Mouse (Mus musculus): ENCODE data around the gene Camta1. TPM values are rescaled to one million over a fixed set of nuclear protein-coding genes. Genes with fewer than 3 reads are reported as not detected.

Gene Camta1
- polyA plus RNA-seq, 1 experiment from 2014 or later: 66.4 TPM

GRCm38 (mm10) chr4:151775441-151775840 is 86.2 kb downstream of the Camta1 start:
- 88% methylated on average over 7 of the region's 7 CpGs for WGBS
- H3K27me3 ChIP-seq: no peaks in the 10 kb centered on the region
- H3K9me3 ChIP-seq: no peaks in the 10 kb centered on the region
- H3K36me3 ChIP-seq: no peaks in the 10 kb centered on the region
- no peak overlapping the region for H3K27ac ChIP-seq
- no peak overlapping the region for H3K4me3 ChIP-seq
- peaks cover 7% of the 10 kb centered on the region; the same call in 1 of the 2 replicates for H3K4me1 ChIP-seq
- no peak overlapping the region for H3K4me2 ChIP-seq
- no peak overlapping the region for H3K9ac ChIP-seq
- no peak for ATAC-seq (ENCODE audit: insufficient number of reproducible peaks, low FRiP score, low TSS enrichment, low read depth)

GRCm38 (mm10) chr4:151773651-151774050 is 88.0 kb downstream of the Camta1 start:
- WGBS: 84% methylated on average over 3 of the region's 3 CpGs
- H3K9ac ChIP-seq: no peak overlapping the region
- 0 out of 2 replicates have a peak, but pooled peaks cover 2% of the 10 kb centered on the region for H3K36me3 ChIP-seq
- no peak overlapping the region for H3K4me3 ChIP-seq
- peaks cover 8% of the 10 kb centered on the region; the same call in 1 of the 2 replicates for H3K4me1 ChIP-seq
- ATAC-seq (ENCODE audit: insufficient number of reproducible peaks, low FRiP score, low TSS enrichment, low read depth): no peak
- no peak overlapping the region for H3K4me2 ChIP-seq
- no peaks in the 10 kb centered on the region for H3K27me3 ChIP-seq
- H3K27ac ChIP-seq: no peak overlapping the region
- no peaks in the 10 kb centered on the region for H3K9me3 ChIP-seq

- no peak for ATAC-seq (ENCODE audit: insufficient number of reproducible peaks, low FRiP score, low TSS enrichment, low read depth)
These were observed 88.7 kb downstream of the Camta1 start for GRCm38 (mm10) chr4:151773007-151773406.

GRCm38 (mm10) chr4:151770697-151771096 is 91.0 kb downstream of the Camta1 start:
- Histone ChIP-seq H3K27ac (no peak overlapping the region), H3K4me2 (no peak overlapping the region), H3K9ac (no peak overlapping the region), H3K27me3 (no peaks in the 10 kb centered on the region), H3K4me3 (no peak overlapping the region), H3K4me1 (0 out of 2 replicates have a peak, but pooled peaks cover 12% of the 10 kb centered on the region), H3K9me3 (no peaks in the 10 kb centered on the region), H3K36me3 (0 out of 2 replicates have a peak, but pooled peaks cover 2% of the 10 kb centered on the region)
- 51% methylated on average over 5 of the region's 5 CpGs for WGBS
- ATAC-seq (ENCODE audit: insufficient number of reproducible peaks, low FRiP score, low TSS enrichment, low read depth): no peak

More at GRCm38 (mm10) chr4:151773007-151773406, 88.7 kb downstream of the Camta1 start:
- H3K4me1 ChIP-seq: peaks cover 8% of the 10 kb centered on the region; the same call in 1 of the 2 replicates
- 90% methylated on average over 5 of the region's 5 CpGs for WGBS
- H3K27ac ChIP-seq: no peak overlapping the region
- H3K36me3 ChIP-seq: 0 out of 2 replicates have a peak, but pooled peaks cover 2% of the 10 kb centered on the region
- no peak overlapping the region for H3K9ac ChIP-seq
- no peaks in the 10 kb centered on the region for H3K9me3 ChIP-seq
- no peak overlapping the region for H3K4me3 ChIP-seq
- H3K27me3 ChIP-seq: no peaks in the 10 kb centered on the region
- H3K4me2 ChIP-seq: no peak overlapping the region

- Histone ChIP-seq H3K27me3 (no peaks in the 10 kb centered on the region), H3K4me3 (no peak overlapping the region), H3K27ac (no peak overlapping the region), H3K36me3 (0 out of 2 replicates have a peak, but pooled peaks cover 2% of the 10 kb centered on the region), H3K9ac (no peak overlapping the region), H3K4me2 (no peak overlapping the region), H3K4me1 (0 out of 2 replicates have a peak, but pooled peaks cover 16% of the 10 kb centered on the region), H3K9me3 (no peaks in the 10 kb centered on the region)
- no peak for ATAC-seq (ENCODE audit: insufficient number of reproducible peaks, low FRiP score, low TSS enrichment, low read depth)
- 83% methylated on average over 4 of the region's 4 CpGs for WGBS
These were observed 93.9 kb downstream of the Camta1 start for GRCm38 (mm10) chr4:151767786-151768185.

GRCm38 (mm10) chr4:151767361-151767760 is 94.3 kb downstream of the Camta1 start:
- WGBS: 92% methylated on average over 8 of the region's 8 CpGs
- Histone ChIP-seq H3K27ac (no peak overlapping the region), H3K36me3 (0 out of 2 replicates have a peak, but pooled peaks cover 2% of the 10 kb centered on the region), H3K9ac (no peak overlapping the region), H3K4me3 (no peak overlapping the region), H3K4me1 (0 out of 2 replicates have a peak, but pooled peaks cover 16% of the 10 kb centered on the region), H3K9me3 (no peaks in the 10 kb centered on the region), H3K4me2 (no peak overlapping the region), H3K27me3 (no peaks in the 10 kb centered on the region)
- ATAC-seq (ENCODE audit: insufficient number of reproducible peaks, low FRiP score, low TSS enrichment, low read depth): no peak

GRCm38 (mm10) chr4:151765376-151765775 is 96.3 kb downstream of the Camta1 start:
- H3K4me3 ChIP-seq: no peak overlapping the region
- no peak overlapping the region for H3K4me2 ChIP-seq
- H3K9ac ChIP-seq: no peak overlapping the region
- 50% methylated on average over 4 of the region's 4 CpGs for WGBS
- no peaks in the 10 kb centered on the region for H3K9me3 ChIP-seq
- 0 out of 2 replicates have a peak, but pooled peaks cover 9% of the 10 kb centered on the region for H3K4me1 ChIP-seq
- no peaks in the 10 kb centered on the region for H3K27me3 ChIP-seq
- ATAC-seq (ENCODE audit: insufficient number of reproducible peaks, low FRiP score, low TSS enrichment, low read depth): no peak
- no peak overlapping the region for H3K27ac ChIP-seq
- H3K36me3 ChIP-seq: 0 out of 2 replicates have a peak, but pooled peaks cover 2% of the 10 kb centered on the region

- Histone ChIP-seq H3K9me3 (no peaks in the 10 kb centered on the region), H3K4me2 (no peak overlapping the region), H3K4me1 (0 out of 2 replicates have a peak, but pooled peaks cover 8% of the 10 kb centered on the region), H3K27me3 (no peaks in the 10 kb centered on the region), H3K4me3 (no peak overlapping the region), H3K36me3 (0 out of 2 replicates have a peak, but pooled peaks cover 2% of the 10 kb centered on the region), H3K27ac (no peak overlapping the region), H3K9ac (no peak overlapping the region)
- 28% methylated on average over 6 of the region's 6 CpGs for WGBS
- ATAC-seq (ENCODE audit: insufficient number of reproducible peaks, low FRiP score, low TSS enrichment, low read depth): no peak
These were observed 97.7 kb downstream of the Camta1 start for GRCm38 (mm10) chr4:151763928-151764327.

- H3K9ac ChIP-seq: no peak overlapping the region
- 60% methylated on average over 2 of the region's 2 CpGs for WGBS
- H3K4me1 ChIP-seq: peaks cover 7% of the 10 kb centered on the region; the same call in 1 of the 2 replicates
- H3K27ac ChIP-seq: no peak overlapping the region
- no peaks in the 10 kb centered on the region for H3K36me3 ChIP-seq
- ATAC-seq (ENCODE audit: insufficient number of reproducible peaks, low FRiP score, low TSS enrichment, low read depth): no peak
- no peak overlapping the region for H3K4me3 ChIP-seq
- no peaks in the 10 kb centered on the region for H3K27me3 ChIP-seq
- no peak overlapping the region for H3K4me2 ChIP-seq
- H3K9me3 ChIP-seq: no peaks in the 10 kb centered on the region
These were observed 102.6 kb downstream of the Camta1 start for GRCm38 (mm10) chr4:151759095-151759494.

- 94% methylated on average over 13 of the region's 13 CpGs for WGBS
- H3K4me1 ChIP-seq: peaks cover 10% of the 10 kb centered on the region; the same call in 1 of the 2 replicates
These were observed 103.3 kb downstream of the Camta1 start for GRCm38 (mm10) chr4:151758337-151758736.

GRCm38 (mm10) chr4:151757261-151757660 is 104.4 kb downstream of the Camta1 start:
- no peaks in the 10 kb centered on the region for H3K36me3 ChIP-seq
- 92% methylated on average over 3 of the region's 3 CpGs for WGBS
- H3K27ac ChIP-seq: no peak overlapping the region
- H3K27me3 ChIP-seq: no peaks in the 10 kb centered on the region
- H3K4me3 ChIP-seq: no peak overlapping the region
- no peak for ATAC-seq (ENCODE audit: insufficient number of reproducible peaks, low FRiP score, low TSS enrichment, low read depth)
- no peaks in the 10 kb centered on the region for H3K9me3 ChIP-seq
- H3K9ac ChIP-seq: no peak overlapping the region
- H3K4me1 ChIP-seq: peaks cover 18% of the 10 kb centered on the region; the same call in 1 of the 2 replicates
- no peak overlapping the region for H3K4me2 ChIP-seq

More at GRCm38 (mm10) chr4:151758337-151758736, 103.3 kb downstream of the Camta1 start:
- no peak overlapping the region for H3K4me3 ChIP-seq
- no peaks in the 10 kb centered on the region for H3K27me3 ChIP-seq
- no peaks in the 10 kb centered on the region for H3K36me3 ChIP-seq
- H3K4me2 ChIP-seq: no peak overlapping the region
- no peaks in the 10 kb centered on the region for H3K9me3 ChIP-seq
- no peak for ATAC-seq (ENCODE audit: insufficient number of reproducible peaks, low FRiP score, low TSS enrichment, low read depth)
- no peak overlapping the region for H3K9ac ChIP-seq
- no peak overlapping the region for H3K27ac ChIP-seq

- H3K27ac ChIP-seq: no peak overlapping the region
These were observed 105.3 kb downstream of the Camta1 start for GRCm38 (mm10) chr4:151756400-151756799.

More at GRCm38 (mm10) chr4:151756400-151756799, 105.3 kb downstream of the Camta1 start:
- Histone ChIP-seq H3K36me3 (no peaks in the 10 kb centered on the region), H3K4me3 (no peak overlapping the region), H3K27me3 (no peaks in the 10 kb centered on the region), H3K4me2 (no peak overlapping the region), H3K4me1 (peaks cover 18% of the 10 kb centered on the region; the same call in 1 of the 2 replicates), H3K9me3 (no peaks in the 10 kb centered on the region), H3K9ac (no peak overlapping the region)
- no peak for ATAC-seq (ENCODE audit: insufficient number of reproducible peaks, low FRiP score, low TSS enrichment, low read depth)
- 36% methylated on average over 10 of the region's 10 CpGs for WGBS

Measured in limb, embryonic 15.5 days (tissue).